Mouse (Mus musculus) olfactory bulb, adult 2 months (tissue): ENCODE measurements around the gene Itpkb.

ENCODE experiments used
- CTCF ChIP-seq: fragments of 200-500 bp; IDR thresholded peaks from 2 replicates; pipeline ENCODE4 v1.5.1; 2012; ENCODE audit warnings: low read depth, mild to moderate bottlenecking, low read length, moderate library complexity; ENCODE audit not compliant: insufficient read depth
- POLR2A ChIP-seq: fragments of 200-500 bp; IDR thresholded peaks from 2 replicates; pipeline ENCODE4 v1.6.1; 2012; ENCODE audit warnings: mild to moderate bottlenecking, low read depth, low read length, moderate library complexity; ENCODE audit not compliant: insufficient read depth

- TF ChIP-seq CTCF: no peak
- no peak for TF ChIP-seq POLR2A
These were observed 60.7 kb downstream of the Itpkb start for GRCm38 (mm10) chr1:180390746-180391574.
